Mouse (Mus musculus): ENCODE data around the gene Cdadc1. TPM values are rescaled to one million over a fixed set of nuclear protein-coding genes. Genes with fewer than 3 reads are reported as not detected.

Cdadc1 gene
- polyA plus RNA-seq, 1 experiment from 2014 or later = 35.0 TPM

GRCm38 (mm10) chr14:59555018-59555417, 42.7 kb downstream of the Cdadc1 start:
- peaks cover 20% of the 10 kb centered on the region for H3K4me1 ChIP-seq
- H3K27me3 ChIP-seq = no peaks in the 10 kb centered on the region
- 72% methylated on average over 8 of the region's 8 CpGs for WGBS
- no peak overlapping the region for H3K27ac ChIP-seq
- H3K9me3 ChIP-seq = no peaks in the 10 kb centered on the region
- ATAC-seq (ENCODE audit: low FRiP score, low read depth) = no peak
- H3K4me3 ChIP-seq = no peak overlapping the region
- H3K4me2 ChIP-seq (replicated peaks) = no peak overlapping the region
- no peaks in the 10 kb centered on the region for H3K36me3 ChIP-seq
- H3K9ac ChIP-seq = no peak overlapping the region

DNA sequence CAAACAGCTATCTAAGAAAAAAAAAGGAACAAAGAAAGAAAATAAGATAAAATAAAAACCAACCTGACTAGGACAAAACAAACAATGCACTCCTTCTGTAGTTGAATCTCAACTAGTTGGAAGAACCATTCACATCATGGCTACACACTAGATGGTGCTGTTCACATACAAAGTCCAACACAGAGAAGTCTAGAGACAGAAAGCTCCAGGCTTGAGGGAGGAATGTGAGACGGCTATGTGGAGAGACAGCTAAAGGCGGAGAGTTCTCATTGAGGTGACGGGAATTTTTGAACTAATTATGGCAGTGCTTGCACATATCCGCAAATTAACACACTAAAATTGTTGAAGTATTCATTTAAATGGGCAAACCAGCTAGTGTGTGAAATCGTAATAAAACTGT, 43.7 kb downstream of the Cdadc1 start:
- Histone ChIP-seq H3K4me3 (no peak overlapping the region), H3K27ac (no peak overlapping the region), H3K36me3 (no peaks in the 10 kb centered on the region), H3K9ac (no peak overlapping the region), H3K4me2 (replicated peaks) (no peak overlapping the region), H3K4me1 (peaks cover 23% of the 10 kb centered on the region), H3K27me3 (no peaks in the 10 kb centered on the region), H3K9me3 (no peaks in the 10 kb centered on the region)
- no peak for ATAC-seq (ENCODE audit: low FRiP score, low read depth)
- WGBS = 75% methylated on average over 5 of the region's 5 CpGs

DNA sequence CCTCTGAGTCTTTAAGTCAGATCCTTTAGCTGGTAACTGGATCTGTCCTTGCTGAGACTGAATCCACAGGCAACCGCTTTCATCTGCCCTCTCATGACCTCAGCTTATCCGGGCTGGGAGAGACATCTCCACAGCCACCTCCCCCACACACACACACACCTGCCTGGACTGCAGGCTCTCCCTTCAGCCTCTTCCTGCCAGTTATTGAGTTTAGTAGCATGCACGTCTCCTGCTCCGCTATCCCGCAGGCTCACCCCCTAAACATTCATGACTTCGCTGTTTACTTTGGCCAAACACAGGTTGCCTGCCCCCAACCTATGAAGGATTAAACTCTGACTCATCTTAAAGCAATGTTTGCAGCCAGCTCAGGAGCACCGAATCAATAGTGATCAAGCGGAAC, 45.8 kb downstream of the Cdadc1 start:
- WGBS = 57% methylated on average over 8 of the region's 8 CpGs
- Histone ChIP-seq H3K4me1 (peaks cover 30% of the 10 kb centered on the region), H3K36me3 (peaks cover 3% of the 10 kb centered on the region; the same call in 1 of the 2 replicates), H3K4me2 (replicated peaks) (no peak overlapping the region), H3K9me3 (no peaks in the 10 kb centered on the region), H3K4me3 (no peak overlapping the region), H3K27me3 (no peaks in the 10 kb centered on the region), H3K27ac (no peak overlapping the region), H3K9ac (no peak overlapping the region)
- no peak for ATAC-seq (ENCODE audit: low FRiP score, low read depth)

DNA sequence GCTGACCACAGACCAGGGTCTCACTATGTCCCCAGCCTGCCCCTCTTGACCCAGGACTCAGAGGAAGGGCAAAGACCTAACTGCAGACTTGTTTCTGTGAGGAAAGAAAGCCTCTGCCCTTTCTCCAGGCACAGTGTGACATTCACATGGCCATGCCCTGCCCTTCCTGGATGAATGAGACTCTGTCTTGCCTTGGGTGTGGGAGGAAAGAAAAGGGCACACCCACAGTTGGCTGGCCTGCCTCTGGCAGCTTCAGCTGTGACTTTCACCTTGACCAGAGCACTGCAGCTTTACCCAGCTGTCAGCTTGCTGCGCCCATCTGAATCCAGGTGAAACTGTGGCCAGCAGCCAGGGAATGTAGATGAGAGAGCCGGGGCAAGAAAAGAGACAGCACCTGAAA, 46.9 kb downstream of the Cdadc1 start:
- no peak overlapping the region for H3K9ac ChIP-seq
- H3K4me3 ChIP-seq = no peak overlapping the region
- peaks cover 3% of the 10 kb centered on the region; the same call in 1 of the 2 replicates for H3K36me3 ChIP-seq
- H3K4me1 ChIP-seq = peaks cover 24% of the 10 kb centered on the region
- no peak overlapping the region for H3K4me2 ChIP-seq (replicated peaks)
- H3K27ac ChIP-seq = no peak overlapping the region
- WGBS = 83% methylated on average over 2 of the region's 2 CpGs
- H3K9me3 ChIP-seq = no peaks in the 10 kb centered on the region
- ATAC-seq (ENCODE audit: low FRiP score, low read depth) = no peak
- H3K27me3 ChIP-seq = no peaks in the 10 kb centered on the region

GRCm38 (mm10) chr14:59549106-59549505, 48.7 kb downstream of the Cdadc1 start:
- Histone ChIP-seq H3K4me2 (replicated peaks) (no peak overlapping the region), H3K9me3 (no peaks in the 10 kb centered on the region), H3K9ac (no peak overlapping the region; the same call in 1 of the 2 replicates), H3K4me1 (peaks cover 32% of the 10 kb centered on the region), H3K36me3 (peaks cover 3% of the 10 kb centered on the region; the same call in 1 of the 2 replicates), H3K27ac (peak overlapping the region; percentile 76), H3K4me3 (no peak overlapping the region), H3K27me3 (no peaks in the 10 kb centered on the region)
- WGBS = 72% methylated on average over 6 of the region's 6 CpGs
- no peak for ATAC-seq (ENCODE audit: low FRiP score, low read depth)

DNA sequence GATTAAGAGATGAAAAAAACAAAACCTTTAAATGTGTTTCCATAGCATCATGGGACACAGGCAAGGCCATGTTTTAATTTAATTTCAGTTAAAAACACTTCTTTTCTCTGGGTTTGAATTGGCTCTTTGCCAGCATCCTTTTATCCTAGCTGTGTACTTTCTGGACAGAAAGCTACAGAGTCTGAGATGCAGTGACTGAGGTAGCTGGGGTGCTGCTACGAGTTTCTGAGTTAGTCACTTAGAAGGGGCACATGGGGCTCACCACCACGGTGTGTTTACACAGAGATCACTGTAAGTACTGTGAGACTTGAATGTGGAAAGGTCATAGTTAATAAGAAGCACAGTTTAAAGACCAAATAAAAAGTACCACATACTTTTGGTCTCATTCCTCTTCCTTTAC, 49.2 kb downstream of the Cdadc1 start:
- peak overlapping the region; percentile 76 for H3K27ac ChIP-seq

DNA sequence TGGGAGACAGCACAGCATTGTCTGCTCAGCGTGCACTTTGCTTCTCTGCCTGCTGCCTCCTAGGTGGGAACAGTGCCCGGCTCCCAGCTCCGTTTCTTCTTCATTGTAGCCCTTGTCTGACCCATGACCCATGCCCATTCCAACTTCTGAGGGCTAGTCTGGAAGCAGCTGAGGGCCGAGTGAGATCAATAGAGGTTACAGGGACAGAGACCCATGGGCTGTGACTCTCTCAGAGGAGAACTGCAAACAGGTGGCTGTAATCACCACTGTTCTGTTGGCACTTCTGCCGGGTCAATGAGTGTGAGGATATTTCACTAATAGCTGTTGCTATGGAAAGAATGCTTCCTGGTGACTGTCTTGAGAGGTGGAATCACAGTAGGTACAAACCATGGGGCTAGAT, 50.2 kb downstream of the Cdadc1 start:
- ATAC-seq (ENCODE audit: low FRiP score, low read depth) = no peak
- no peak overlapping the region for H3K27ac ChIP-seq
- no peak overlapping the region for H3K4me3 ChIP-seq
- H3K4me2 ChIP-seq (replicated peaks) = no peak overlapping the region
- H3K4me1 ChIP-seq = peaks cover 35% of the 10 kb centered on the region
- H3K9me3 ChIP-seq = no peaks in the 10 kb centered on the region
- H3K27me3 ChIP-seq = no peaks in the 10 kb centered on the region
- WGBS = 78% methylated on average over 5 of the region's 5 CpGs
- no peak overlapping the region for H3K9ac ChIP-seq
- peaks cover 3% of the 10 kb centered on the region; the same call in 1 of the 2 replicates for H3K36me3 ChIP-seq

More for the DNA sequence above, 49.2 kb downstream of the Cdadc1 start:
- peak; percentile 64; the same call in 1 of the 2 replicates for ATAC-seq (ENCODE audit: low FRiP score, low read depth)
- H3K9ac ChIP-seq = no peak overlapping the region
- no peaks in the 10 kb centered on the region for H3K9me3 ChIP-seq
- H3K36me3 ChIP-seq = peaks cover 3% of the 10 kb centered on the region; the same call in 1 of the 2 replicates
- WGBS = 48% methylated on average over 2 of the region's 2 CpGs
- H3K4me1 ChIP-seq = peaks cover 35% of the 10 kb centered on the region
- no peaks in the 10 kb centered on the region for H3K27me3 ChIP-seq
- H3K4me3 ChIP-seq = no peak overlapping the region
- H3K4me2 ChIP-seq (replicated peaks) = no peak overlapping the region

GRCm38 (mm10) chr14:59546162-59546880, 51.4 kb downstream of the Cdadc1 start:
- Histone ChIP-seq H3K27me3 (no peaks in the 10 kb centered on the region), H3K27ac (no peak overlapping the region), H3K36me3 (peaks cover 3% of the 10 kb centered on the region; the same call in 1 of the 2 replicates), H3K9ac (no peak overlapping the region), H3K4me2 (replicated peaks) (no peak overlapping the region), H3K4me1 (peaks cover 28% of the 10 kb centered on the region), H3K9me3 (no peaks in the 10 kb centered on the region), H3K4me3 (no peak overlapping the region)
- 80% methylated on average over 7 of the region's 7 CpGs for WGBS
- no peak for ATAC-seq (ENCODE audit: low FRiP score, low read depth)

DNA sequence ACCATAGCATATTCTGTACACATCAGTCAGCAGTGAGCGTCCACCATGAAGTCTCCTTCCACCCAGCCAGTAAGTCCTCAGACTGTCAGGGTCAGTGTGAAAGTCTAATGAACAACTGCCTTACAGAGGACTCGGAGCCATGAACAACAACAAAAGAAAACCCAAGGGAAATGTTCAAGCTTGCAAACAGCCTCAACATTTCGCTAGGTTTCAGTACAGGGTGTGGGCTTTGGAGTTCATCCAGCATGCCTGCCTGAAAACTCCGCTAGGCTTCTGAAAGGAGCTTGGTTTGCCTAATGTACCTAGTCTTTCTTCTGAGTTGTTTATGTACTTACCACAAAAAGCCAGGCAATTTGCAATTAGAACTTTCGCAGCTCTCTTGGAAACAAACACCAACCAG, 53.8 kb downstream of the Cdadc1 start:
- no peak for ATAC-seq (ENCODE audit: low FRiP score, low read depth)

DNA sequence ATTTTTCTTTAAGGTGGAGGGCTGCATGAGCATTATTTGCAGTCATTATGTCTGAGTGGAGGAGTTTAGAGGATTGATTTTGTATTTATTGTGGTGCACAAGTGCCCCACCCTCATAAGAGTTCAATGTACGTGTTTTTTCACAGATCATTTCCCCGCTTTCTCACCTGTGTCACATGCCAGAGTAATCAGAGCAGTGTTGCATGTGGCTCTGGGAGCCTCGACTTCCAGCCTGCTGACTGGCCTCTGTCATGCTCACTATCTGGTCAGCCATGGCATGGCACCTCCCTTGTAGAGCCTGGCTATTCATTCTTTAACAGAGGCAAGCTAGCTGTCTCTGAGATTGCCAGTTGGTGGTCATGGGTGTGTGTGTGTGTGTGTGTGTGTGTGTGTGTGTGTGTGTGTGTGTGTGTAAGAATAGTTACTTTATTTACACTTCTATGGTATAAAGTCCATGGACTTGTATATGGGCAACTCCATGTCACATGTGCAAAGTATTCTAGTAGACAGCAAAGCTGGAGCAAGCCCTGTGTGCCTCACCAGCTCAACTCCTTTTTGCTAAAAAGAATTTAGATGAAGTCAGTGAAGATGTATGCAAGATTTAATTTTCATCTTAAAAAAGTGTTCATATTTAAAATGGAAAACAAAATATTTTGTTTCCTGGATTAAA, 54.5 kb downstream of the Cdadc1 start:
- Histone ChIP-seq H3K4me3 (no peak overlapping the region), H3K27ac (no peak overlapping the region), H3K9ac (no peak overlapping the region), H3K36me3 (peaks cover 8% of the 10 kb centered on the region; the same call in 1 of the 2 replicates), H3K4me1 (peaks cover 11% of the 10 kb centered on the region), H3K27me3 (no peaks in the 10 kb centered on the region), H3K9me3 (no peaks in the 10 kb centered on the region), H3K4me2 (replicated peaks) (no peak overlapping the region)
- WGBS = 79% methylated on average over 3 of the region's 3 CpGs
- no peak for ATAC-seq (ENCODE audit: low FRiP score, low read depth)

More for the DNA sequence above, 53.8 kb downstream of the Cdadc1 start:
- Histone ChIP-seq H3K36me3 (peaks cover 8% of the 10 kb centered on the region; the same call in 1 of the 2 replicates), H3K4me1 (peaks cover 17% of the 10 kb centered on the region), H3K9me3 (no peaks in the 10 kb centered on the region), H3K27me3 (no peaks in the 10 kb centered on the region), H3K4me2 (replicated peaks) (no peak overlapping the region), H3K9ac (no peak overlapping the region), H3K4me3 (no peak overlapping the region), H3K27ac (no peak overlapping the region)
- 55% methylated on average over 5 of the region's 5 CpGs for WGBS

- Histone ChIP-seq H3K27me3 (no peaks in the 10 kb centered on the region), H3K36me3 (peaks cover 5% of the 10 kb centered on the region; the same call in 1 of the 2 replicates), H3K4me2 (replicated peaks) (no peak overlapping the region), H3K4me3 (no peak overlapping the region), H3K27ac (no peak overlapping the region), H3K9me3 (no peaks in the 10 kb centered on the region), H3K9ac (no peak overlapping the region), H3K4me1 (peaks cover 11% of the 10 kb centered on the region)
- ATAC-seq (ENCODE audit: low FRiP score, low read depth) = no peak
- WGBS = 85% methylated on average over 6 of the region's 6 CpGs
These were observed 57.0 kb downstream of the Cdadc1 start for GRCm38 (mm10) chr14:59540761-59541160.

DNA sequence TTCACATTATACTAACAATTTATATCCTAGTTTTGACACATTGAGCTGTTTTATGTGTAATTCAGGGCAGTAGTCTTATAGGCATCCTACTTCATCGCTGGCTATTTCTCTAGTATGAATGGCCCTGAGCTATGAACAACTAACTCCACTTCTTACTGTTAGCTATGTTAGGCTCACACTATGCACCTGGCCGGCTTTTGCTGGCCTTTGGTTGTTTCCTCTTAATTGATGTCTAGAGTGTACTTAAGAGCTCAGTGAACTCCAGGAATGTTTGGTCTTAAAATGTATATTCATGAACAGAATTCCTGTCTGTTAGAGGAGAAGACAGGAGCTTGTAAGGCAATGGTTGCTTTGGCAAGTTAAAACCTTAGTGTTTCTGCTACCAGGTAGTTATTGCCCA, 57.5 kb downstream of the Cdadc1 start:
- no peak for ATAC-seq (ENCODE audit: low FRiP score, low read depth)
- Histone ChIP-seq H3K27ac (no peak overlapping the region), H3K36me3 (peaks cover 5% of the 10 kb centered on the region; the same call in 1 of the 2 replicates), H3K27me3 (no peaks in the 10 kb centered on the region), H3K9me3 (no peaks in the 10 kb centered on the region), H3K4me3 (no peak overlapping the region), H3K4me1 (peaks cover 11% of the 10 kb centered on the region), H3K4me2 (replicated peaks) (no peak overlapping the region), H3K9ac (no peak overlapping the region)
- 86% methylated on average over 2 of the region's 2 CpGs for WGBS

All from limb, embryonic 13.5 days (tissue).